Mouse (Mus musculus) midbrain, embryonic 10.5 days (tissue): ENCODE measurements around the gene Gm6509. TPM values are rescaled to one million over a fixed set of nuclear protein-coding genes. Genes with fewer than 3 reads are reported as not detected.
"Not testable (repeated sequence)": the region's sequence is repeated elsewhere in the genome, so short reads cannot be mapped to it uniquely, and the experiment has no call there.

Experiments
- DNase-seq: peaks from one replicate; pipeline ENCODE4 v3.0.0-alpha.2; 2017; ENCODE audit warnings: low spot score
- H3K27ac ChIP-seq: fragments of 300-500 bp; sonication (generic); replicated peaks from 2 replicates; pipeline ENCODE4 v1.5.1; 2016; ENCODE audit warnings: mild to moderate bottlenecking
- H3K27me3 ChIP-seq: fragments of 300-500 bp; sonication (generic); 2 replicates; pipeline ENCODE4 v1.6.1; 2016; ENCODE audit warnings: low read depth, mild to moderate bottlenecking; ENCODE audit not compliant: poor library complexity, severe bottlenecking
- H3K36me3 ChIP-seq: fragments of 300-500 bp; sonication (generic); 2 replicates; pipeline ENCODE4 v1.6.1; 2016; ENCODE audit warnings: mild to moderate bottlenecking, moderate library complexity
- H3K4me1 ChIP-seq: fragments of 300-500 bp; sonication (generic); 2 replicates; pipeline ENCODE4 v1.6.1; 2016
- H3K4me3 ChIP-seq: fragments of 300-500 bp; sonication (generic); 2 replicates; pipeline ENCODE4 v1.5.1; 2016; ENCODE audit warnings: mild to moderate bottlenecking, moderate library complexity
- H3K9me3 ChIP-seq: fragments of 300-500 bp; sonication (generic); replicated peaks from 2 replicates; pipeline ENCODE4 v1.6.1; 2016; ENCODE audit warnings: mild to moderate bottlenecking
- WGBS: fragments of 180-500 bp; shearing (Covaris S2); methylation state at CpG from one replicate; pipeline ENCODE4 v1.1.7; 2016; 5-methylcytosine and 5-hydroxymethylcytosine counted together
- polyA plus RNA-seq: library from polyadenylated mRNA; unstranded; fragments of >200 nt; fragmentation: Nextera tagmentation; extraction: Ambion mirVana; gene quantifications from 2 replicates; pipeline ENCODE4 v1.2.1, GENCODE M21; 2016

Gene Gm6509
- not detected in 2 replicates for polyA plus RNA-seq

GRCm38 (mm10) chr5:94623679-94624078, at the start of gene Gm6509:
Gene Gm6509 (plus strand): TSS chr5:94623979.
- 100% methylated on average over 1 of the region's 2 CpGs for WGBS
- H3K9me3 ChIP-seq, H3K4me1 ChIP-seq, H3K27ac ChIP-seq, H3K4me3 ChIP-seq, H3K36me3 ChIP-seq, DNase-seq, H3K27me3 ChIP-seq: not testable (repeated sequence)

- DNase-seq, H3K27me3 ChIP-seq, H3K4me3 ChIP-seq, H3K36me3 ChIP-seq, H3K4me1 ChIP-seq, H3K9me3 ChIP-seq, H3K27ac ChIP-seq: not testable (repeated sequence)
- no CpG with 5 or more reads among the region's 1 CpGs for WGBS
Observed at GRCm38 (mm10) chr5:94616242-94616641, 7.5 kb upstream of the Gm6509 start, which contains the start of gene Gm3147. Gene Gm3147 (minus strand): TSS chr5:94616342.

GRCm38 (mm10) chr5:94648082-94648481, 24.3 kb downstream of the Gm6509 start, which contains the start of gene Gm6205:
Gene Gm6205 (plus strand): TSS chr5:94648382.
- not testable (repeated sequence) for H3K4me1 ChIP-seq, H3K9me3 ChIP-seq, DNase-seq, H3K36me3 ChIP-seq, H3K27ac ChIP-seq, H3K4me3 ChIP-seq, H3K27me3 ChIP-seq
- no CpG with 5 or more reads among the region's 2 CpGs for WGBS

Other genes starting within 250 kb of the Gm6509 start
- gene Gm7682, start 178.2 kb upstream of the Gm6509 start, polyA plus RNA-seq = not detected in 2 replicates
- not detected in 2 replicates for gene Gm3139, start 97.7 kb upstream of the Gm6509 start, polyA plus RNA-seq
- 0.07 TPM in 1 of 2 replicates, not detected in the other for gene Gm3147, start 7.6 kb upstream of the Gm6509 start, polyA plus RNA-seq
- gene Gm6205, start 24.4 kb downstream of the Gm6509 start, polyA plus RNA-seq = not detected in 2 replicates
- not detected in 2 replicates for gene Gm3183, start 241.5 kb downstream of the Gm6509 start, polyA plus RNA-seq